ENCODE assay signal across 28 mouse cellular contexts in genomic region chr14:55845506-55846294, GRCm38 (mm10). TPM values are rescaled to one million over a fixed set of nuclear protein-coding genes. Genes with fewer than 3 reads are reported as not detected.
DNase-seq lines count a peak whose midpoint lies in the region; ATAC-seq and TF ChIP-seq lines count a peak whose summit lies in the region.
"Had no signal": no experiment of that assay in that cellular context is flagged by ENCODE, and none has a peak within 500 bp of the region (broad histone marks: within the 10 kb centered on the region; RNA-seq: fewer than 3 reads in every experiment).

No protein-coding gene starts in this region.

- H3K9ac ChIP-seq in stomach, embryonic 15.5 days, result no peak overlapping the region
- H3K9ac ChIP-seq in stomach, postnatal 0 days (ENCODE audit: low read length), result no peak overlapping the region
- H3K9ac ChIP-seq: embryonic facial prominence, embryonic 15.5 days; forebrain, embryonic 12.5 days; forebrain, postnatal 0 days; heart, embryonic 15.5 days; hindbrain, embryonic 12.5 days; intestine, embryonic 15.5 days; limb, embryonic 12.5 days; liver, embryonic 14.5 days; neural tube, embryonic 13.5 days had no signal

- no peak overlapping the region for H3K4me2 ChIP-seq in stomach, embryonic 15.5 days
- H3K4me2 ChIP-seq in stomach, postnatal 0 days (replicated peaks; ENCODE audit: low read depth), result no peak overlapping the region
- H3K4me2 ChIP-seq: embryonic facial prominence, embryonic 15.5 days; forebrain, embryonic 12.5 days; heart, embryonic 15.5 days; hindbrain, embryonic 12.5 days; intestine, embryonic 15.5 days; limb, embryonic 12.5 days; midbrain, embryonic 11.5 days; neural tube, embryonic 13.5 days had no signal

- no peak for TF ChIP-seq EP300 in stomach, postnatal 0 days (optimal IDR thresholded peaks at IDR 0.05)

- no peaks in the 10 kb centered on the region for H3K36me3 ChIP-seq in stomach, embryonic 15.5 days
- H3K36me3 ChIP-seq in stomach, postnatal 0 days (ENCODE audit: control insufficient read depth, insufficient read depth, low read length), result no peaks in the 10 kb centered on the region
- no peaks in the 10 kb centered on the region for H3K36me3 ChIP-seq in limb, embryonic 10.5 days
- H3K36me3 ChIP-seq: embryonic facial prominence, embryonic 10.5 days; embryonic facial prominence, embryonic 15.5 days; forebrain, embryonic 12.5 days; heart, embryonic 15.5 days; hindbrain, embryonic 12.5 days; intestine, embryonic 15.5 days; limb, embryonic 12.5 days; neural tube, embryonic 13.5 days had no signal

- no peaks in the 10 kb centered on the region for H3K27me3 ChIP-seq in stomach, embryonic 15.5 days (replicated peaks)
- H3K27me3 ChIP-seq in stomach, postnatal 0 days (ENCODE audit: control insufficient read depth, insufficient read depth, low read length), result no peaks in the 10 kb centered on the region
- H3K27me3 ChIP-seq in limb, embryonic 10.5 days (ENCODE audit: low read depth, poor library complexity, severe bottlenecking), result no peaks in the 10 kb centered on the region
- H3K27me3 ChIP-seq: embryonic facial prominence, embryonic 15.5 days; forebrain, embryonic 12.5 days; heart, embryonic 15.5 days; hindbrain, embryonic 12.5 days; intestine, embryonic 15.5 days; limb, embryonic 12.5 days; neural tube, embryonic 13.5 days had no signal

- ATAC-seq in stomach, embryonic 15.5 days (ENCODE audit: insufficient read depth, low FRiP score, low read depth), result no peak
- ATAC-seq in stomach, postnatal 0 days (ENCODE audit: low FRiP score, low TSS enrichment), result no peak
- ATAC-seq: CD4-positive, CD25-positive, alpha-beta regulatory T cell, adult 4 months; forebrain, postnatal 0 days; hindbrain, postnatal 0 days; intestine, embryonic 15.5 days; midbrain, embryonic 16.5 days had no signal

- H3K4me3 ChIP-seq in stomach, embryonic 15.5 days (replicated peaks), result no peak overlapping the region
- no peak overlapping the region for H3K4me3 ChIP-seq in stomach, postnatal 0 days (ENCODE audit: low read depth, low read length)
- H3K4me3 ChIP-seq in limb, embryonic 10.5 days, result no peak overlapping the region
- H3K4me3 ChIP-seq: embryonic facial prominence, embryonic 10.5 days; embryonic facial prominence, embryonic 15.5 days; forebrain, embryonic 12.5 days; heart, embryonic 15.5 days; hindbrain, embryonic 12.5 days; intestine, embryonic 15.5 days; limb, embryonic 12.5 days; neural tube, embryonic 13.5 days had no signal

- no peaks in the 10 kb centered on the region for H3K4me1 ChIP-seq in stomach, embryonic 15.5 days
- H3K4me1 ChIP-seq in stomach, postnatal 0 days (replicated peaks; ENCODE audit: control insufficient read depth, insufficient read depth), result no peaks in the 10 kb centered on the region
- H3K4me1 ChIP-seq in limb, embryonic 10.5 days, result peaks cover 8% of the 10 kb centered on the region
- H3K4me1 ChIP-seq: forebrain, embryonic 12.5 days; hindbrain, embryonic 12.5 days; limb, embryonic 12.5 days; neural tube, embryonic 13.5 days had no signal

- 57% methylated on average over 9 of the region's 9 CpGs for WGBS in stomach, embryonic 15.5 days
- 63% methylated on average over 9 of the region's 9 CpGs for WGBS in stomach, postnatal 0 days
- WGBS in limb, embryonic 10.5 days, result 68% methylated on average over 9 of the region's 9 CpGs

- H3K9me3 ChIP-seq in stomach, embryonic 15.5 days, result no peaks in the 10 kb centered on the region
- H3K9me3 ChIP-seq in stomach, postnatal 0 days (ENCODE audit: control insufficient read depth, low read length), result no peaks in the 10 kb centered on the region
- no peaks in the 10 kb centered on the region for H3K9me3 ChIP-seq in limb, embryonic 10.5 days (replicated peaks)
- H3K9me3 ChIP-seq: embryonic facial prominence, embryonic 10.5 days; embryonic facial prominence, embryonic 15.5 days; forebrain, embryonic 12.5 days; heart, embryonic 15.5 days; hindbrain, embryonic 12.5 days; intestine, embryonic 15.5 days; limb, embryonic 12.5 days; neural tube, embryonic 13.5 days had no signal

- TF ChIP-seq CTCF in stomach, postnatal 0 days (IDR thresholded peaks at IDR 0.05; ENCODE audit: low read depth), result no peak

- 0 out of 2 replicates have a peak overlapping the region, but pooled peaks have one; percentile 23 for H3K27ac ChIP-seq in stomach, embryonic 15.5 days
- no peak overlapping the region for H3K27ac ChIP-seq in stomach, postnatal 0 days (replicated peaks)
- peak overlapping the region; percentile 14; the same call in 1 of the 2 replicates for H3K27ac ChIP-seq in limb, embryonic 10.5 days
- H3K27ac ChIP-seq: embryonic facial prominence, embryonic 10.5 days; embryonic facial prominence, embryonic 15.5 days; forebrain, embryonic 12.5 days; heart, embryonic 15.5 days; hindbrain, embryonic 12.5 days; hindbrain, postnatal 0 days; intestine, embryonic 15.5 days; limb, embryonic 12.5 days; liver, embryonic 14.5 days; neural tube, embryonic 13.5 days had no signal

- DNase-seq in kidney, adult 9 months, result peak; percentile 71
- DNase-seq in kidney, adult 18-20 months, result no peak
- DNase-seq in stomach, postnatal 0 days (ENCODE audit: low spot score), result no peak
- no peak for DNase-seq in limb, embryonic 10.5 days (ENCODE audit: low spot score)
- DNase-seq in urinary bladder, adult 18-20 months (ENCODE audit: low spot score in 2 of 2), result no peak
- DNase-seq in right cerebral cortex, adult 2 months (ENCODE audit: low spot score in 2 of 2), result no peak
- DNase-seq: adrenal gland, postnatal 25 days; cerebellum, adult 18-20 months; cerebellum, postnatal 14 days; forebrain, postnatal 0 days; heart, postnatal 36 days; layer of hippocampus, adult 9-11 months; lung, postnatal 36 days; thymus, postnatal 14 days had no signal

RNA-seq across cellular contexts. Expression of gene Nynrin, which starts 8.1 kb away (rescaled TPM):
- 15.4 and 18.5 TPM in 2 replicates for polyA plus RNA-seq in stomach, embryonic 15.5 days (2015; fragmentation: Nextera tagmentation; extraction: Ambion mirVana)
- 2.8 and 3.2 TPM in 2 replicates for polyA plus RNA-seq in stomach, postnatal 0 days (2015; fragmentation: Nextera tagmentation; extraction: Ambion mirVana)
- polyA plus RNA-seq in limb, embryonic 10.5 days (2016; fragmentation: Nextera tagmentation; extraction: Ambion mirVana), result 31.1 and 44.4 TPM in 2 replicates

RNA-seq across cellular contexts. Expression of gene Nfatc4, which starts 22.8 kb away (rescaled TPM):
- 35.5 and 40.9 TPM in 2 replicates for polyA plus RNA-seq in stomach, embryonic 15.5 days (2015; fragmentation: Nextera tagmentation; extraction: Ambion mirVana)
- 11.2 and 12.5 TPM in 2 replicates for polyA plus RNA-seq in stomach, postnatal 0 days (2015; fragmentation: Nextera tagmentation; extraction: Ambion mirVana)
- polyA plus RNA-seq in limb, embryonic 10.5 days (2016; fragmentation: Nextera tagmentation; extraction: Ambion mirVana), result 106 and 157 TPM in 2 replicates
- polyA plus RNA-seq: CD4-positive, CD25-positive, alpha-beta regulatory T cell, adult 4 months had no signal

RNA-seq across cellular contexts. Expression of gene Cbln3, which starts 38.5 kb away (rescaled TPM):
- polyA plus RNA-seq in stomach, embryonic 15.5 days (2015; fragmentation: Nextera tagmentation; extraction: Ambion mirVana), result 0.42 and 0.46 TPM in 2 replicates
- 0.56 and 0.65 TPM in 2 replicates for polyA plus RNA-seq in stomach, postnatal 0 days (2015; fragmentation: Nextera tagmentation; extraction: Ambion mirVana)
- polyA plus RNA-seq in limb, embryonic 10.5 days (2016; fragmentation: Nextera tagmentation; extraction: Ambion mirVana), result 0.15 and 0.31 TPM in 2 replicates
- polyA plus RNA-seq: CD4-positive, CD25-positive, alpha-beta regulatory T cell, adult 4 months had no signal

RNA-seq across cellular contexts. Expression of gene Khnyn, which starts 39.0 kb away (rescaled TPM):
- 16.5 and 18.1 TPM in 2 replicates for polyA plus RNA-seq in stomach, embryonic 15.5 days (2015; fragmentation: Nextera tagmentation; extraction: Ambion mirVana)
- 6.4 and 7.5 TPM in 2 replicates for polyA plus RNA-seq in stomach, postnatal 0 days (2015; fragmentation: Nextera tagmentation; extraction: Ambion mirVana)
- 35.0 and 38.8 TPM in 2 replicates for polyA plus RNA-seq in limb, embryonic 10.5 days (2016; fragmentation: Nextera tagmentation; extraction: Ambion mirVana)

RNA-seq across cellular contexts. Expression of gene Sdr39u1, which starts 54.4 kb away (rescaled TPM):
- polyA plus RNA-seq in stomach, embryonic 15.5 days (2015; fragmentation: Nextera tagmentation; extraction: Ambion mirVana), result 56.0 and 65.7 TPM in 2 replicates
- polyA plus RNA-seq in stomach, postnatal 0 days (2015; fragmentation: Nextera tagmentation; extraction: Ambion mirVana), result 48.4 and 52.0 TPM in 2 replicates
- polyA plus RNA-seq in limb, embryonic 10.5 days (2016; fragmentation: Nextera tagmentation; extraction: Ambion mirVana), result 55.0 and 70.3 TPM in 2 replicates
